ENCODE assay signal across 8 mouse cellular contexts in genomic region chr17:44078631-44079350, GRCm38 (mm10). TPM values are rescaled to one million over a fixed set of nuclear protein-coding genes. Genes with fewer than 3 reads are reported as not detected.
DNase-seq lines count a peak whose midpoint lies in the region; ATAC-seq lines count a peak whose summit lies in the region.

Gene Enpp5 (plus strand): TSS chr17:44078813.

- H3K9ac ChIP-seq in intestine, embryonic 15.5 days, result peak within 1 kb of the TSS; percentile 67

- ATAC-seq in intestine, embryonic 15.5 days, result peak; percentile 99

- peak within 1 kb of the TSS; percentile 63 for H3K4me3 ChIP-seq in intestine, embryonic 15.5 days (replicated peaks)

- H3K27ac ChIP-seq in intestine, embryonic 15.5 days, result peak within 1 kb of the TSS; percentile 87

- no peaks in the 10 kb centered on the region for H3K9me3 ChIP-seq in intestine, embryonic 15.5 days

- 0 out of 2 replicates have a peak, but pooled peaks cover 2% of the 10 kb centered on the region for H3K4me1 ChIP-seq in intestine, embryonic 15.5 days (replicated peaks)

- H3K4me2 ChIP-seq in intestine, embryonic 15.5 days (replicated peaks), result peak within 1 kb of the TSS; percentile 94

- intact Hi-C loops in gastrocnemius, postnatal 36 days (cut with DNase I), result loop anchor here (10.0 kb wide), 1 partner anchor 176 kb away; no protein-coding TSS in a partner anchor
- intact Hi-C loops in left cerebral cortex, postnatal 14 days (cut with DNase I), result loop anchor here (5.0 kb wide), 2 partner anchors 54 to 179 kb away; no protein-coding TSS in a partner anchor

- no peaks in the 10 kb centered on the region for H3K36me3 ChIP-seq in intestine, embryonic 15.5 days

- 0% methylated on average over 31 of the region's 31 CpGs for WGBS in intestine, embryonic 15.5 days

- H3K27me3 ChIP-seq in intestine, embryonic 15.5 days (replicated peaks), result no peaks in the 10 kb centered on the region

- peak; percentile 91 for DNase-seq in adrenal gland, adult 2 months
- peak; percentile 54 for DNase-seq in embryo, embryonic 11.5 days (ENCODE audit: low read depth, low spot score)
- DNase-seq in gastrocnemius, postnatal 36 days, result peak; percentile 55 to 61
- DNase-seq in left cerebral cortex, postnatal 14 days (ENCODE audit: low spot score in 2 of 2), result peak; percentile 92 to 93
- peak; percentile 68 for DNase-seq in mesoderm, embryonic 11.5 days (ENCODE audit: low read depth, low spot score)
- peak; percentile 92 to 93 for DNase-seq in right cerebral cortex, postnatal 36 days (ENCODE audit: low spot score in 2 of 2)
- DNase-seq in urinary bladder, postnatal 4 days (ENCODE audit: low spot score in 2 of 2), result peak; percentile 68 to 74

RNA-seq across cellular contexts. Expression of gene Enpp5, which starts in this region (rescaled TPM):
- total RNA-seq in adrenal gland, adult 2 months (2021), result 10 to 100 TPM; 59.2 to 63.9 TPM
- 8.6 and 9.2 TPM in 2 replicates for polyA plus RNA-seq in adrenal gland, adult 2 months (2012; rRNA removed)
- 1 to 10 TPM; 5.5 to 5.6 TPM for total RNA-seq in gastrocnemius, postnatal 36 days (2021)
- 31.0 and 37.6 TPM in 2 replicates for polyA plus RNA-seq in intestine, embryonic 15.5 days (2015; fragmentation: Nextera tagmentation; extraction: Ambion mirVana)
- 100 to 1,000 TPM; 147 to 151 TPM for total RNA-seq in left cerebral cortex, postnatal 14 days (2021)

Comparison
In these comparisons a context has a peak if more than half of its experiments do, and no peak if none do; other contexts are left out.
1. Peak in every context shown above with its lines: DNase-seq, ATAC-seq, H3K4me3 ChIP-seq and H3K27ac ChIP-seq.
2. RNA of gene Enpp5 (total RNA-seq): 147 to 151 TPM in left cerebral cortex, postnatal 14 days and 59.2 to 63.9 TPM in adrenal gland, adult 2 months; 5.5 to 5.6 TPM in gastrocnemius, postnatal 36 days; every median in the first group is over 4 times any median in the second.